Mouse (Mus musculus): ENCODE results near the gene Diaph3.

Gene Diaph3

GRCm38 (mm10) chr14:86847154-86847810 lies 293.8 kb downstream of the Diaph3 start:
- no peak for DNase-seq (ENCODE audit: low spot score in 2 of 2)

GRCm38 (mm10) chr14:86844075-86844474 lies 297.0 kb downstream of the Diaph3 start:
- DNase-seq (ENCODE audit: low spot score in 2 of 2), result no peak

- no peak for DNase-seq (ENCODE audit: low spot score in 2 of 2)
Observed at GRCm38 (mm10) chr14:86837642-86838041, 303.4 kb downstream of the Diaph3 start.

- no peak for DNase-seq (ENCODE audit: low spot score in 2 of 2)
Observed at GRCm38 (mm10) chr14:86834851-86835250, 306.2 kb downstream of the Diaph3 start.

- DNase-seq (ENCODE audit: low spot score in 2 of 2), result no peak
Observed at GRCm38 (mm10) chr14:86834269-86834668, 306.8 kb downstream of the Diaph3 start.

GRCm38 (mm10) chr14:86833003-86833402 lies 308.0 kb downstream of the Diaph3 start:
- no peak for DNase-seq (ENCODE audit: low spot score in 2 of 2)

GRCm38 (mm10) chr14:86816246-86816645 lies 324.8 kb downstream of the Diaph3 start:
- DNase-seq (ENCODE audit: low spot score in 2 of 2), result no peak

- no peak for DNase-seq (ENCODE audit: low spot score in 2 of 2)
Observed at GRCm38 (mm10) chr14:86788880-86789641, 352.0 kb downstream of the Diaph3 start.

GRCm38 (mm10) chr14:86786866-86787265 lies 354.2 kb downstream of the Diaph3 start:
- no peak for DNase-seq (ENCODE audit: low spot score in 2 of 2)

- DNase-seq (ENCODE audit: low spot score in 2 of 2), result peak; percentile 10 to 14
Observed at GRCm38 (mm10) chr14:86781553-86782273, 359.3 kb downstream of the Diaph3 start.

GRCm38 (mm10) chr14:86773311-86773710 lies 367.7 kb downstream of the Diaph3 start:
- DNase-seq (ENCODE audit: low spot score in 2 of 2), result no peak

GRCm38 (mm10) chr14:86772176-86773150 lies 368.6 kb downstream of the Diaph3 start:
- DNase-seq (ENCODE audit: low spot score in 2 of 2), result no peak

GRCm38 (mm10) chr14:86764286-86764685 lies 376.7 kb downstream of the Diaph3 start:
- DNase-seq (ENCODE audit: low spot score in 2 of 2), result no peak

- peak in 1 of 2 experiments; percentile 3 for DNase-seq (ENCODE audit: low spot score in 2 of 2)
Observed at GRCm38 (mm10) chr14:86757604-86758520, 383.2 kb downstream of the Diaph3 start.

- no peak for DNase-seq (ENCODE audit: low spot score in 2 of 2)
Observed at GRCm38 (mm10) chr14:86757132-86757531, 383.9 kb downstream of the Diaph3 start.

- DNase-seq (ENCODE audit: low spot score in 2 of 2), result no peak
Observed at GRCm38 (mm10) chr14:86750351-86750750, 390.7 kb downstream of the Diaph3 start.

GRCm38 (mm10) chr14:86749425-86749824 lies 391.6 kb downstream of the Diaph3 start:
- no peak for DNase-seq (ENCODE audit: low spot score in 2 of 2)

GRCm38 (mm10) chr14:86748876-86749275 lies 392.2 kb downstream of the Diaph3 start:
- no peak for DNase-seq (ENCODE audit: low spot score in 2 of 2)

- no peak for DNase-seq (ENCODE audit: low spot score in 2 of 2)
Observed at GRCm38 (mm10) chr14:86744523-86744922, 396.5 kb downstream of the Diaph3 start.

- DNase-seq (ENCODE audit: low spot score in 2 of 2), result no peak
Observed at GRCm38 (mm10) chr14:86741855-86742531, 399.0 kb downstream of the Diaph3 start.

Data from heart, adult 9 months (tissue).